Comparison of ENCODE assay signal across 11 mouse cellular contexts in the genomic region with DNA sequence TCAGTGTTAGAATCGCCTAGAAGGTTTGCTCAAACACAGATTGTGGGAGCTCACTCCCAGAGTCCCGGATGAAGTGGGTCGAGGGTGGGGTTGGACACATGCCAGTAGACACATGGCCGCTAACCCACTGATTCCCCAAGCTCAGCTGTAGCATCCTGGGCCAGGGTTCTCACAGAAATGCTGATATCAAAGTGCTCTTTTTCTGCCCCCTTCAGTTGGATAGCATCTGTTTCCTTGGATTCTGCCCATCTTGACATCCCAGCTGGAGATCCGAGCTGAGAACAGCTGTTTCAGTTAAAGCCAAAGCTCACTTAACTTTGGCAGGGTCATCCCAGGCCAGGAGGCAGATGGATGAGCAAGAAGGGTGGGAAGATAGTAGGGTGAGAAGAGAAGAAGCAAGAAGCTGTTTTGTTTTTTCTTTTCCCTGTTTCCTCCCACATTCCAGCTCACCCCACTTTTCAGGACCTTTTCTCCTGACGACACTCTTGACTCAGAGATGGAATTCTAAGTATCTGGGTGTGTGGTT. TPM values are rescaled to one million over a fixed set of nuclear protein-coding genes. Genes with fewer than 3 reads are reported as not detected.
DNase-seq lines count a peak whose midpoint lies in the region; ATAC-seq and TF ChIP-seq lines count a peak whose summit lies in the region.
"Had no signal": no experiment of that assay in that cellular context is flagged by ENCODE, and none has a peak within 500 bp of the region (broad histone marks: within the 10 kb centered on the region; RNA-seq: fewer than 3 reads in every experiment).

No protein-coding gene starts in this region.

- WGBS in intestine, embryonic 15.5 days = 42% methylated on average over 6 of the region's 6 CpGs
- 54% methylated on average over 6 of the region's 6 CpGs for WGBS in intestine, postnatal 0 days
- WGBS in heart, postnatal 0 days = 43% methylated on average over 6 of the region's 6 CpGs

- no peak overlapping the region for H3K4me3 ChIP-seq in intestine, embryonic 15.5 days (replicated peaks)
- no peak overlapping the region for H3K4me3 ChIP-seq in intestine, postnatal 0 days (ENCODE audit: low read depth, low read length)
- no peak overlapping the region for H3K4me3 ChIP-seq in heart, postnatal 0 days (ENCODE audit: low read depth, low read length)
- H3K4me3 ChIP-seq: embryonic facial prominence, embryonic 15.5 days; limb, embryonic 13.5 days had no signal

- peak; percentile 77 for DNase-seq in brain, adult 2 months (ENCODE audit: low read depth, low spot score)
- DNase-seq in heart, postnatal 0 days (ENCODE audit: low spot score) = peak; percentile 22
- peak; percentile 16 to 69 for DNase-seq in left cerebral cortex, postnatal 10 days (ENCODE audit: extremely low spot score in 1 of 2, low spot score in 2 of 2)
- peak; percentile 47 for DNase-seq in testis, postnatal 14 days (ENCODE audit: low spot score)
- DNase-seq in spleen, postnatal 4 days (ENCODE audit: low spot score in 2 of 2) = no peak

- H3K9me3 ChIP-seq in intestine, embryonic 15.5 days = no peaks in the 10 kb centered on the region
- H3K9me3 ChIP-seq in intestine, postnatal 0 days (ENCODE audit: control insufficient read depth) = no peaks in the 10 kb centered on the region
- no peaks in the 10 kb centered on the region for H3K9me3 ChIP-seq in heart, postnatal 0 days (replicated peaks; ENCODE audit: control insufficient read depth, low read length)
- H3K9me3 ChIP-seq: embryonic facial prominence, embryonic 15.5 days; G1E; limb, embryonic 13.5 days had no signal

- intact Hi-C loops in left cerebral cortex, postnatal 10 days (cut with DNase I) = no loop called here

- no peaks in the 10 kb centered on the region for H3K27me3 ChIP-seq in intestine, embryonic 15.5 days (replicated peaks)
- H3K27me3 ChIP-seq in intestine, postnatal 0 days (replicated peaks; ENCODE audit: control insufficient read depth, insufficient read depth, low read length) = no peaks in the 10 kb centered on the region
- no peaks in the 10 kb centered on the region for H3K27me3 ChIP-seq in heart, postnatal 0 days (ENCODE audit: control insufficient read depth, insufficient read depth, low read length)
- H3K27me3 ChIP-seq: embryonic facial prominence, embryonic 15.5 days; limb, embryonic 13.5 days had no signal

- no peak overlapping the region for H3K9ac ChIP-seq in intestine, embryonic 15.5 days
- H3K9ac ChIP-seq in intestine, postnatal 0 days (ENCODE audit: low read depth, low read length) = no peak overlapping the region
- no peak overlapping the region for H3K9ac ChIP-seq in heart, postnatal 0 days (replicated peaks; ENCODE audit: low read depth, low read length)
- H3K9ac ChIP-seq: embryonic facial prominence, embryonic 15.5 days; limb, embryonic 13.5 days had no signal

- H3K27ac ChIP-seq in intestine, embryonic 15.5 days = no peak overlapping the region
- no peak overlapping the region for H3K27ac ChIP-seq in intestine, postnatal 0 days (ENCODE audit: low read depth, low read length)
- no peak overlapping the region for H3K27ac ChIP-seq in heart, postnatal 0 days (ENCODE audit: low read depth)
- H3K27ac ChIP-seq: embryonic facial prominence, embryonic 15.5 days; limb, embryonic 13.5 days had no signal

- no peak for TF ChIP-seq EP300 in heart, postnatal 0 days (IDR thresholded peaks at IDR 0.05; ENCODE audit: low read depth)

- H3K4me1 ChIP-seq in intestine, embryonic 15.5 days (replicated peaks) = no peaks in the 10 kb centered on the region
- no peaks in the 10 kb centered on the region for H3K4me1 ChIP-seq in intestine, postnatal 0 days (replicated peaks; ENCODE audit: control insufficient read depth, insufficient read depth, low read length)
- no peaks in the 10 kb centered on the region for H3K4me1 ChIP-seq in heart, postnatal 0 days (ENCODE audit: control insufficient read depth, insufficient read depth)
- H3K4me1 ChIP-seq: embryonic facial prominence, embryonic 15.5 days; limb, embryonic 13.5 days had no signal

- H3K4me2 ChIP-seq in intestine, embryonic 15.5 days (replicated peaks) = no peak overlapping the region
- H3K4me2 ChIP-seq in intestine, postnatal 0 days (replicated peaks; ENCODE audit: low read depth) = no peak overlapping the region
- H3K4me2 ChIP-seq in heart, postnatal 0 days (ENCODE audit: low read depth, low read length) = no peak overlapping the region
- H3K4me2 ChIP-seq: embryonic facial prominence, embryonic 15.5 days; limb, embryonic 13.5 days had no signal

- H3K36me3 ChIP-seq in intestine, embryonic 15.5 days = no peaks in the 10 kb centered on the region
- H3K36me3 ChIP-seq in intestine, postnatal 0 days (ENCODE audit: control insufficient read depth, insufficient read depth) = no peaks in the 10 kb centered on the region
- 0 out of 2 replicates have a peak, but pooled peaks cover 3% of the 10 kb centered on the region for H3K36me3 ChIP-seq in heart, postnatal 0 days (replicated peaks; ENCODE audit: control insufficient read depth, insufficient read depth, low read length)
- H3K36me3 ChIP-seq: embryonic facial prominence, embryonic 15.5 days; G1E; limb, embryonic 13.5 days had no signal

- peak; percentile 62 for ATAC-seq in intestine, embryonic 15.5 days
- no peak for ATAC-seq in intestine, postnatal 0 days
- ATAC-seq in heart, postnatal 0 days (ENCODE audit: insufficient read depth, low read depth) = no peak
- ATAC-seq in granulocyte monocyte progenitor cell, adult 5-6 weeks (replicated peaks; ENCODE audit: poor library complexity, severe bottlenecking) = no peak

- TF ChIP-seq CTCF in intestine, postnatal 0 days (IDR thresholded peaks at IDR 0.05; ENCODE audit: low read depth) = no peak
- no peak for TF ChIP-seq CTCF in heart, postnatal 0 days (IDR thresholded peaks at IDR 0.05; ENCODE audit: low read depth)

RNA-seq across cellular contexts. Expression of a gene that starts 31.5 kb away (rescaled TPM):
- 153 and 154 TPM in 2 replicates for polyA plus RNA-seq in intestine, embryonic 15.5 days (2015; fragmentation: Nextera tagmentation; extraction: Ambion mirVana)
- 114 and 116 TPM in 2 replicates for polyA plus RNA-seq in intestine, postnatal 0 days (2015; fragmentation: Nextera tagmentation; extraction: Ambion mirVana)
- 14.2 and 28.8 TPM in 2 replicates for total RNA-seq in heart, postnatal 0 days (2014; rRNA removed; ENCODE audit: low replicate concordance)
- polyA plus RNA-seq in heart, postnatal 0 days (2015; fragmentation: Nextera tagmentation; extraction: Ambion mirVana) = 27.7 and 30.2 TPM in 2 replicates
- 10 to 100 TPM; 60.5 to 65.9 TPM for total RNA-seq in left cerebral cortex, postnatal 10 days (2021)
- total RNA-seq in granulocyte monocyte progenitor cell, adult 5-6 weeks (2014; fragmentation: Nextera tagmentation) = 64.0 and 79.4 TPM in 2 replicates
- 82.2 and 90.4 TPM in 2 replicates for total RNA-seq in granulocyte monocyte progenitor cell, adult 5-6 weeks (2017)

RNA-seq across cellular contexts. Expression of a gene that starts 31.6 kb away (rescaled TPM):
- 9.0 and 10.1 TPM in 2 replicates for polyA plus RNA-seq in intestine, embryonic 15.5 days (2015; fragmentation: Nextera tagmentation; extraction: Ambion mirVana)
- 3.3 and 3.6 TPM in 2 replicates for polyA plus RNA-seq in intestine, postnatal 0 days (2015; fragmentation: Nextera tagmentation; extraction: Ambion mirVana)
- 16.8 and 21.2 TPM in 2 replicates for total RNA-seq in heart, postnatal 0 days (2014; rRNA removed; ENCODE audit: low replicate concordance)
- polyA plus RNA-seq in heart, postnatal 0 days (2015; fragmentation: Nextera tagmentation; extraction: Ambion mirVana) = 5.9 and 6.3 TPM in 2 replicates
- total RNA-seq in left cerebral cortex, postnatal 10 days (2021) = 10 to 100 TPM; 29.7 to 38.6 TPM
- total RNA-seq in granulocyte monocyte progenitor cell, adult 5-6 weeks (2014; fragmentation: Nextera tagmentation) = 25.0 and 36.1 TPM in 2 replicates
- 22.9 and 26.9 TPM in 2 replicates for total RNA-seq in granulocyte monocyte progenitor cell, adult 5-6 weeks (2017)

RNA-seq across cellular contexts. Expression of a gene that starts 46.5 kb away (rescaled TPM):
- 2.3 and 2.4 TPM in 2 replicates for polyA plus RNA-seq in intestine, embryonic 15.5 days (2015; fragmentation: Nextera tagmentation; extraction: Ambion mirVana)
- 12.2 and 14.9 TPM in 2 replicates for polyA plus RNA-seq in intestine, postnatal 0 days (2015; fragmentation: Nextera tagmentation; extraction: Ambion mirVana)
- 16.2 and 28.2 TPM in 2 replicates for total RNA-seq in heart, postnatal 0 days (2014; rRNA removed; ENCODE audit: low replicate concordance)
- polyA plus RNA-seq in heart, postnatal 0 days (2015; fragmentation: Nextera tagmentation; extraction: Ambion mirVana) = 7.3 and 9.7 TPM in 2 replicates
- 1 to 10 TPM; 2.5 to 3.5 TPM for total RNA-seq in left cerebral cortex, postnatal 10 days (2021)
- not detected in 2 replicates for total RNA-seq in granulocyte monocyte progenitor cell, adult 5-6 weeks (2014; fragmentation: Nextera tagmentation)
- total RNA-seq in granulocyte monocyte progenitor cell, adult 5-6 weeks (2017) = not detected in 2 replicates
- polyA plus RNA-seq: G1E had no signal

Comparison
In these comparisons a context has a peak if more than half of its experiments do, and no peak if none do; other contexts are left out.
1. DNase-seq: peak in brain, adult 2 months (single experiment), heart, postnatal 0 days (single experiment), left cerebral cortex, postnatal 10 days (2 of 2) and testis, postnatal 14 days (single experiment); none in spleen, postnatal 4 days (0 of 2).